Mouse (Mus musculus) ovary, postnatal 36 days (tissue): ENCODE results near the gene Scyl3.
A peak's percentile ranks its signal among the peaks of the same experiment; 100 is the strongest.

Experiments
- DNase-seq: peaks from one replicate; pipeline ENCODE4 v3.0.0; 2022; ENCODE audit warnings: low spot score, mixed read lengths

Scyl3 gene

DNA sequence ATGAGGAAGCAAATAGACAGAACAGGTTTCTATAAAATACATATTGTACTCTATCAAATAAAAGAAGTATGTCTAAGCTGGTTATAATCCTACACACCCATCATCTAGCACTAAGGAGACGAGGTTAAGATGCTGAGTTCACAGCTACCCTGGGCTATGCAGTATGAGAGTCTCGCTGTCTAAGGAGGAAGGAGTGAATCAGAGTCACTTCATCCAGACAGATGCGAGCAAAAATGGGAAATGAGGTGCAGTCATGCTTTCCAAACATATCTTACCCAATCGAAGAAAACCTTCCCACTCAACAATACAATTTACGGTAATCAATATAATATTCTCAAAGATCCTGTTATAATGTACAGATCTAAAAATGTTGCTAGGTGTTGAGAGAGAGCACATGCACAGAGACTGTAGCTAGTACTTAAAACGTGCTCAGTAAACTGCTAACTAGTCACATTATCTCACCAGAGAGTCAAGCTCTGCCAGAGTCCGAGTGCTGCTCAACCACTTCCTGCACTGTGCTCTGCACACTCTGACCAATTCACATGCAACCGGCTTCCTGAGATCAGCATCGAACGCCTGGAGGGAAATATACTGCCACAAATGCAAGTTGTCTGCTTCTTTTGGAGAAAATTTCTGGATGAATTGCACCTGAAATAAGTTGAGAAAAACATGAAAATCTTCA, 35.2 kb downstream of the Scyl3 start:
- DNase-seq, result no peak

- no peak for DNase-seq
These were observed 45.6 kb downstream of the Scyl3 start for GRCm38 (mm10) chr1:163974471-163974870.

- no peak for DNase-seq
These were observed 46.2 kb downstream of the Scyl3 start for GRCm38 (mm10) chr1:163975088-163975487.

- no peak for DNase-seq
These were observed 47.6 kb downstream of the Scyl3 start for GRCm38 (mm10) chr1:163976515-163976914.

DNA sequence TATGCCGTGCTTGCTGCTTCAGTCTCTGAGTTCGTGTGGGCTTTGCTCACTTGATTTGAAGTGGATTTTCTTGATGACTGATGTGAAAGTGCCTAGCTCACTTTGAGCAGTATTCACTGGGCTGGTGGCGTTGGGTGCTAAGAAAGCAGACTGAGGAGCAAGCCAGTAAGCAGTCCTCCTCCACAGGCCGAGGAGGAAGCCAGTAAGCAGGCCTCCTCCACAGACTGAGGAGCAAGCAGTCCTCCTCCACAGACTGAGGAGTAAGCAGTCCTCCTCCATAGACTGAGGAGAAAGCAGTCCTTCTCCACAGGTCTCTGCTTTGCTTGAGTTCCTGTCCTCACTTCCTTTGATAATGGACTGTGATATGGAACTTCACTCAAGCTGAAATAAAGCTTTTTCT, 63.5 kb downstream of the Scyl3 start:
- no peak for DNase-seq

- DNase-seq, result no peak
These were observed 65.3 kb downstream of the Scyl3 start for GRCm38 (mm10) chr1:163994173-163994720.

DNA sequence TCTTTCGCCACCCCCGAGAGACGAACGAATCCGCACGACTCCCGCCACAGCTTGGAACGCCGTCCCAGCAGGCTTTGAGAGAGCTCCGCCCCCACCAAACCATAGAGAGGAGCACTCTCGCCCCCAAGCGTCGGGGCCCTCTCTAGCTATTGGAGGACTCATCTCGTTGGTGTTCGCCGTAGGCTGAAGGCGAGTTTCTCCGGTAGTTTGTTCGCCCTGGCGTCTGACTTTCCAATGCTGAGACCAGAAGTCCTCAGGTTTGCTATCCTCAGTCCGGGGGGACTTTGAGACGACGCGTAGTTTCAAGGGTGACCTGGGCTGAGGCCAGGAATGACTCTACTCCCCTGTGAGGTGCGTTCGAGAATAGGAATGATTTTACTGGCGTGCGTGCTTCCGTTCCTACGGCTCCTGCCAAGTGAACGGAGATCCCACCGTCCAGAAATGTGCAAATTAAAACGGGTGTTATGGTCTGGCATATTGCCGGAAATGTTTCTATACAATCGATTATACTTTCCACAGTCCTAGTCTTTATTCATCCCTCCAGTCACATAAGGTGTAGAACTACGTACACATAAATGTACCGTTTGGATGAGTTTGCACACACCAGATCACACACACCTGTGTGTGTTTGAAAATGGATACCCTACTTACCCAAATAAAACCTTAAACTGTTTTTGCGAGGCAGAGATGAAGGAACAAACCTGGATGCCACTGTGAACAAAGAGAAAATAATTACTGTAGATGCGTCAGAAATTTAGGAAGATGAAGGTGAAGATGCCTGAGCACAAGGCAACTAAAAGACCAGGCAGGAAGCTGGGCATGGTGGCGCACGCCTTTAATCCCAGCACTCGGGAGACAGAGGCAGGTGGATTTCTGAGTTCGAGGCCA, 66.1 kb downstream of the Scyl3 start, which contains the start of the genes BC055324 and Mettl18:
TSS of gene BC055324 (minus strand) at position 76 of the 888 bp plus-strand sequence.
TSS of gene Mettl18 (plus strand) at position 169 of the 888 bp plus-strand sequence.
- DNase-seq, result peak; percentile 87

DNA sequence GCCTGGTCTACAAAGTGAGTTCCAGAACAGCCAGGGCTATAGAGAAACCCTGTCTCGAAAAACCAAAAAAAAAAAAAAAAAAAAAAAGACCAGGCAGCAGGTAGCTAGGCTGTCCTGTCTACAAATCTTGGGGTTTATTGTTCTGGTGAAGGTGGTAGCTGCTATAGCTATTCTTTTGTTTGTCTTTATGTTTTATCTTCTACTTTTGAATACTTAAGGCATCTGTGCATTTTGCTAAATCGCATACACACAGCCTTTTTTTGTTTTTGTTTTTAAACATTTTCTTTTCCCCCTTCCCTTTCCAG, 66.7 kb downstream of the Scyl3 start:
- DNase-seq, result no peak

GRCm38 (mm10) chr1:164001831-164002452, 73.0 kb downstream of the Scyl3 start:
- DNase-seq, result no peak

DNA sequence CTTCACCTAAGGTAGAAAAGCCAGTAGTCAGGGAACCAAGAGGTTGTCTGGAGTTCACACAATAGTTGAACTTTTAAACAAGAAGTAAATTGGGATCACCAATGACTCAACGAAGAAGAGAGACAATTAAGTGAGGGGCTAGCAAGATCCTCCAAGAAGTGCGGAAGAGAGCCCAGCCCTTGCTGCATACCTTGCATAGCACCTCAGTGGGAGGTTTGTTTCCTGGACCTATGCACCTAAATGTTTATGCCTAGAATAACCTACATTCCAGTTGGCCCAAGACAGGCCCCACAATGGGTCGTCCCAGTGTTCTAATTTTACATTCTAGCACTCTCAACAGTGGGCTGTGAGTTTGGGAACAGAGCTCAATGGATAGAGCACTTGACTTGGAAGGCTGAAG, 75.4 kb downstream of the Scyl3 start:
- DNase-seq, result no peak
